Mouse (Mus musculus) megakaryocyte, embryonic 14.5 days (primary cell): ENCODE data around the gene Arhgef3. TPM values are rescaled to one million over a fixed set of nuclear protein-coding genes. Genes with fewer than 3 reads are reported as not detected.

Source experiments
- H3K27me3 ChIP-seq: replicated peaks from 2 replicates; pipeline ENCODE3; 2012; ENCODE audit warnings: inconsistent platforms
- H3K36me3 ChIP-seq: replicated peaks from 2 replicates; pipeline ENCODE3; 2012; ENCODE audit warnings: low read length, inconsistent platforms, mixed read lengths
- H3K4me1 ChIP-seq: 2 replicates; pipeline ENCODE4 v1.6.1; 2012; ENCODE audit warnings: inconsistent platforms
- H3K4me3 ChIP-seq: replicated peaks from 2 replicates; pipeline ENCODE3; 2012; ENCODE audit warnings: moderate library complexity, mild to moderate bottlenecking, inconsistent platforms
- H3K9me3 ChIP-seq: 2 replicates; pipeline ENCODE4 v1.6.1; 2012; ENCODE audit warnings: inconsistent platforms
- FLI1 ChIP-seq: IDR thresholded peaks from 2 replicates; pipeline ENCODE4 v1.6.1; 2012; ENCODE audit warnings: low read length, inconsistent platforms, mixed read lengths
- GATA1 ChIP-seq: IDR thresholded peaks from 3 replicates; pipeline ENCODE4 v1.6.1; 2012; ENCODE audit warnings: mixed read lengths, low read length, inconsistent platforms, borderline replicate concordance
- polyA plus RNA-seq: library from polyadenylated mRNA; stranded (reverse); fragments of >175 nt; gene quantifications from 2 replicates; pipeline ENCODE4 v1.2.3, GENCODE M21; 2012; ENCODE audit warnings: low replicate concordance; ENCODE audit not compliant: insufficient read depth

Gene Arhgef3
- polyA plus RNA-seq, 1 experiment, result 6.7 TPM

GRCm38 (mm10) chr14:27317146-27317545 is 202.4 kb downstream of the Arhgef3 start:
- no peak for TF ChIP-seq FLI1
- no peak for TF ChIP-seq GATA1
- Histone ChIP-seq H3K27me3 (peaks cover 23% of the 10 kb centered on the region), H3K36me3 (no peaks in the 10 kb centered on the region), H3K4me1 (peaks cover 61% of the 10 kb centered on the region), H3K9me3 (no peaks in the 10 kb centered on the region), H3K4me3 (peak overlapping the region; percentile 44)

- H3K9me3 ChIP-seq, result 0 out of 2 replicates have a peak, but pooled peaks cover 3% of the 10 kb centered on the region
- peaks cover 17% of the 10 kb centered on the region for H3K27me3 ChIP-seq
- no peak for TF ChIP-seq GATA1
- no peak for TF ChIP-seq FLI1
- peaks cover 3% of the 10 kb centered on the region for H3K36me3 ChIP-seq
- H3K4me3 ChIP-seq, result no peak overlapping the region
- peaks cover 81% of the 10 kb centered on the region for H3K4me1 ChIP-seq
These were observed 204.7 kb downstream of the Arhgef3 start for GRCm38 (mm10) chr14:27319386-27319785.

GRCm38 (mm10) chr14:27322041-27322440 is 207.3 kb downstream of the Arhgef3 start:
- TF ChIP-seq GATA1 (no peak), FLI1 (no peak)
- Histone ChIP-seq H3K4me3 (peak overlapping the region; percentile 26), H3K9me3 (0 out of 2 replicates have a peak, but pooled peaks cover 3% of the 10 kb centered on the region), H3K27me3 (peaks cover 10% of the 10 kb centered on the region), H3K36me3 (peaks cover 3% of the 10 kb centered on the region), H3K4me1 (peaks cover 91% of the 10 kb centered on the region)

GRCm38 (mm10) chr14:27324689-27325088 is 210.0 kb downstream of the Arhgef3 start:
- Histone ChIP-seq H3K36me3 (peaks cover 3% of the 10 kb centered on the region), H3K9me3 (0 out of 2 replicates have a peak, but pooled peaks cover 3% of the 10 kb centered on the region), H3K27me3 (peaks cover 2% of the 10 kb centered on the region), H3K4me3 (peak overlapping the region; percentile 59), H3K4me1 (peaks cover 88% of the 10 kb centered on the region)
- TF ChIP-seq GATA1 (no peak), FLI1 (no peak)

- Histone ChIP-seq H3K9me3 (0 out of 2 replicates have a peak, but pooled peaks cover 3% of the 10 kb centered on the region), H3K36me3 (peaks cover 3% of the 10 kb centered on the region), H3K27me3 (no peaks in the 10 kb centered on the region), H3K4me1 (peaks cover 79% of the 10 kb centered on the region), H3K4me3 (no peak overlapping the region)
- TF ChIP-seq FLI1 (no peak), GATA1 (no peak)
These were observed 210.8 kb downstream of the Arhgef3 start for GRCm38 (mm10) chr14:27325537-27325936.

GRCm38 (mm10) chr14:27327862-27328261 is 213.2 kb downstream of the Arhgef3 start:
- peaks cover 6% of the 10 kb centered on the region for H3K27me3 ChIP-seq
- TF ChIP-seq FLI1 (no peak), GATA1 (no peak)
- peaks cover 68% of the 10 kb centered on the region for H3K4me1 ChIP-seq
- 0 out of 2 replicates have a peak, but pooled peaks cover 3% of the 10 kb centered on the region for H3K9me3 ChIP-seq
- peak overlapping the region; percentile 48 for H3K4me3 ChIP-seq
- peaks cover 3% of the 10 kb centered on the region for H3K36me3 ChIP-seq

- peaks cover 63% of the 10 kb centered on the region for H3K4me1 ChIP-seq
- H3K4me3 ChIP-seq, result no peak overlapping the region
- no peaks in the 10 kb centered on the region for H3K36me3 ChIP-seq
- no peaks in the 10 kb centered on the region for H3K9me3 ChIP-seq
- H3K27me3 ChIP-seq, result peaks cover 6% of the 10 kb centered on the region
- TF ChIP-seq GATA1, result no peak
- TF ChIP-seq FLI1, result no peak
These were observed 214.3 kb downstream of the Arhgef3 start for GRCm38 (mm10) chr14:27328952-27329351.

- H3K9me3 ChIP-seq, result no peaks in the 10 kb centered on the region
- H3K4me1 ChIP-seq, result peaks cover 57% of the 10 kb centered on the region
- H3K36me3 ChIP-seq, result no peaks in the 10 kb centered on the region
- TF ChIP-seq FLI1 (no peak), GATA1 (no peak)
- H3K4me3 ChIP-seq, result no peak overlapping the region
- peaks cover 6% of the 10 kb centered on the region for H3K27me3 ChIP-seq
These were observed 216.9 kb downstream of the Arhgef3 start for GRCm38 (mm10) chr14:27331490-27332035.

DNA sequence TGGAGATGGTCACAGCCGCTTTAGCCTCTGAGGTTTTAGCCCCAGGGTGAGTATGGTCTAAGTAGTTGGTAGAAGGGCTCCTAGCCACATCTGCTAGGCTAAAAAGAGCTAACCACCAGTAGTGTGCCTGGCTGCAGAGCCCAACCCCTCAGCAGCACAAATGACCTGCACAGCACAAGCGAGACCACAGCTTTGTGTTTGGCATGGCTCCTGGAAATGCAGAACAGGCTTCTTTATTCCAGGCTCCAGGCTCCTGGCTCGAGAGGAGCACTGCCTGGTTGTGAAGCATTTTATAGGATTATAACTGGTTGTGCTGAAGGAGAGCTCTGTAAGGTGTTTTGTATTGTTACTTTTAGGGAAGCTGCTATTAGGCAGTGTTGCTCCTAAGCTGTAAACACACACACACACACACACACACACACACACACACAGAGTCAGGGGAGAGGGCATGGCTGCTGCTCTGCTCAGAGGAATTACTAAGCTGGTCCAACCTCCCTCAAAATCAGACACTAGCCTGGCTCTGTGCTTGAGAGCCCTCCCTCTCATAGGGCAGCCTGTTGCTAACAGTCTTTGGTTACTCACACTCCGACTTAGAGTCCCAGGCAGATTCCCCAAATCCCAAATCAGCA is 217.8 kb downstream of the Arhgef3 start:
- TF ChIP-seq GATA1 (no peak), FLI1 (no peak)
- Histone ChIP-seq H3K27me3 (peaks cover 6% of the 10 kb centered on the region), H3K9me3 (no peaks in the 10 kb centered on the region), H3K4me3 (no peak overlapping the region), H3K36me3 (no peaks in the 10 kb centered on the region), H3K4me1 (peaks cover 59% of the 10 kb centered on the region)

GRCm38 (mm10) chr14:27335331-27336207 is 220.9 kb downstream of the Arhgef3 start:
- H3K4me3 ChIP-seq, result peak overlapping the region; percentile 100
- TF ChIP-seq FLI1 (no peak), GATA1 (no peak)
- H3K9me3 ChIP-seq, result no peaks in the 10 kb centered on the region
- peaks cover 18% of the 10 kb centered on the region for H3K36me3 ChIP-seq
- peaks cover 6% of the 10 kb centered on the region for H3K27me3 ChIP-seq
- peaks cover 61% of the 10 kb centered on the region for H3K4me1 ChIP-seq
